ENCODE assay signal across 26 mouse cellular contexts in the genomic region with DNA sequence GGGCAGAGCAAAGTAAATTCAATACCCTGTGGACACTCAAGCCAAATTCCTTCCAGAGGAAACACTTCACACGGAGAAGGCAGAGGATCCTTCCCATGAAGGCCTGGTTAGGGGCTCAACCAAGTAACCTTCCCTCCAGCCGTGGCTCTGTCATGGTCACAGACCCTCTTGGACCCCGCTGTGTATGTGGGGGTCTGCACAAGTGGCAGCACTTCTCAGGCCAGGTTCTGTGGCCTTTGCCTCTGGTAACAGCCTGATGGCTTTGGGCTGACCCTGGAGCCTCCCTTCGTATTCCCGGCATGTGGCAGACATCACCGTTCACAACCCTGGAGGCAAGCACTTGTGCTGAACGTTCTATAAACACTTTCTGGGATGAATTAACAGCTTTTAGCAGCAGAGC. TPM values are rescaled to one million over a fixed set of nuclear protein-coding genes. Genes with fewer than 3 reads are reported as not detected.
DNase-seq lines count a peak whose midpoint lies in the region; ATAC-seq and TF ChIP-seq lines count a peak whose summit lies in the region.
"Had no signal": no experiment of that assay in that cellular context is flagged by ENCODE, and none has a peak within 500 bp of the region (broad histone marks: within the 10 kb centered on the region; RNA-seq: fewer than 3 reads in every experiment).

No protein-coding gene starts in this region.

- H3K36me3 ChIP-seq in intestine, embryonic 14.5 days (ENCODE audit: control insufficient read depth, insufficient read depth, low read length), result no peaks in the 10 kb centered on the region
- no peaks in the 10 kb centered on the region for H3K36me3 ChIP-seq in intestine, postnatal 0 days (ENCODE audit: control insufficient read depth, insufficient read depth)
- H3K36me3 ChIP-seq in limb, embryonic 10.5 days, result no peaks in the 10 kb centered on the region
- no peaks in the 10 kb centered on the region for H3K36me3 ChIP-seq in stomach, embryonic 14.5 days (ENCODE audit: control insufficient read depth, insufficient read depth, low read length)
- H3K36me3 ChIP-seq: embryonic facial prominence, embryonic 10.5 days; embryonic facial prominence, embryonic 13.5 days; heart, embryonic 13.5 days; hindbrain, embryonic 12.5 days; hindbrain, embryonic 15.5 days had no signal

- H3K27ac ChIP-seq in intestine, embryonic 14.5 days (ENCODE audit: low read depth), result peak overlapping the region; percentile 49
- H3K27ac ChIP-seq in intestine, postnatal 0 days (ENCODE audit: low read depth, low read length), result no peak overlapping the region
- H3K27ac ChIP-seq in limb, embryonic 10.5 days, result peak overlapping the region; percentile 30; the same call in 1 of the 2 replicates
- H3K27ac ChIP-seq in stomach, embryonic 14.5 days (ENCODE audit: low read length), result 0 out of 2 replicates have a peak overlapping the region, but pooled peaks have one; percentile 15
- H3K27ac ChIP-seq in left cerebral cortex, adult 2 months, result no peak overlapping the region
- H3K27ac ChIP-seq: embryonic facial prominence, embryonic 10.5 days; embryonic facial prominence, embryonic 13.5 days; forebrain, embryonic 13.5 days; heart, embryonic 13.5 days; hindbrain, embryonic 12.5 days; hindbrain, embryonic 15.5 days had no signal

- H3K27me3 ChIP-seq in intestine, embryonic 14.5 days (replicated peaks; ENCODE audit: control insufficient read depth, insufficient read depth, low read length), result no peaks in the 10 kb centered on the region
- H3K27me3 ChIP-seq in intestine, postnatal 0 days (replicated peaks; ENCODE audit: control insufficient read depth, insufficient read depth, low read length), result no peaks in the 10 kb centered on the region
- no peaks in the 10 kb centered on the region for H3K27me3 ChIP-seq in limb, embryonic 10.5 days (ENCODE audit: low read depth, poor library complexity, severe bottlenecking)
- H3K27me3 ChIP-seq in stomach, embryonic 14.5 days (ENCODE audit: control insufficient read depth, insufficient read depth, low read length), result no peaks in the 10 kb centered on the region
- H3K27me3 ChIP-seq: embryonic facial prominence, embryonic 13.5 days; forebrain, embryonic 13.5 days; heart, embryonic 13.5 days; hindbrain, embryonic 12.5 days; hindbrain, embryonic 15.5 days had no signal

- intact Hi-C loops in left cerebral cortex, adult 2 months (cut with DNase I), result no loop called here

- no peak for TF ChIP-seq CTCF in intestine, postnatal 0 days (IDR thresholded peaks at IDR 0.05; ENCODE audit: low read depth)
- TF ChIP-seq CTCF in left cerebral cortex, adult 2 months (IDR thresholded peaks at IDR 0.05), result no peak

- H3K4me3 ChIP-seq in intestine, embryonic 14.5 days (ENCODE audit: low read depth, low read length), result no peak overlapping the region
- no peak overlapping the region for H3K4me3 ChIP-seq in intestine, postnatal 0 days (ENCODE audit: low read depth, low read length)
- no peak overlapping the region for H3K4me3 ChIP-seq in limb, embryonic 10.5 days
- H3K4me3 ChIP-seq in stomach, embryonic 14.5 days (ENCODE audit: low read depth, low read length), result no peak overlapping the region
- no peak overlapping the region for H3K4me3 ChIP-seq in left cerebral cortex, adult 2 months
- H3K4me3 ChIP-seq: embryonic facial prominence, embryonic 10.5 days; embryonic facial prominence, embryonic 13.5 days; erythroblast, embryonic 14.5 days; forebrain, embryonic 13.5 days; heart, embryonic 13.5 days; hindbrain, embryonic 12.5 days; hindbrain, embryonic 15.5 days had no signal

- WGBS in intestine, embryonic 14.5 days, result 41% methylated on average over 7 of the region's 7 CpGs
- 59% methylated on average over 7 of the region's 7 CpGs for WGBS in intestine, postnatal 0 days
- 67% methylated on average over 7 of the region's 7 CpGs for WGBS in limb, embryonic 10.5 days
- WGBS in stomach, embryonic 14.5 days, result 44% methylated on average over 7 of the region's 7 CpGs

- peaks cover 8% of the 10 kb centered on the region for H3K4me1 ChIP-seq in intestine, embryonic 14.5 days (replicated peaks; ENCODE audit: control insufficient read depth, insufficient read depth, low read length)
- H3K4me1 ChIP-seq in intestine, postnatal 0 days (replicated peaks; ENCODE audit: control insufficient read depth, insufficient read depth, low read length), result no peaks in the 10 kb centered on the region
- 0 out of 2 replicates have a peak, but pooled peaks cover 9% of the 10 kb centered on the region for H3K4me1 ChIP-seq in limb, embryonic 10.5 days
- 0 out of 2 replicates have a peak, but pooled peaks cover 6% of the 10 kb centered on the region for H3K4me1 ChIP-seq in stomach, embryonic 14.5 days (ENCODE audit: control insufficient read depth, insufficient read depth, low read length)
- H3K4me1 ChIP-seq: forebrain, embryonic 13.5 days; heart, embryonic 13.5 days; hindbrain, embryonic 12.5 days; hindbrain, embryonic 15.5 days had no signal

- no peak overlapping the region for H3K4me2 ChIP-seq in intestine, embryonic 14.5 days (ENCODE audit: low read length)
- no peak overlapping the region for H3K4me2 ChIP-seq in intestine, postnatal 0 days (replicated peaks; ENCODE audit: low read depth)
- H3K4me2 ChIP-seq in stomach, embryonic 14.5 days (replicated peaks; ENCODE audit: low read depth, low read length), result no peak overlapping the region
- H3K4me2 ChIP-seq: embryonic facial prominence, embryonic 13.5 days; forebrain, embryonic 13.5 days; heart, embryonic 13.5 days; hindbrain, embryonic 12.5 days; hindbrain, embryonic 15.5 days had no signal

- no peak overlapping the region for H3K9ac ChIP-seq in intestine, embryonic 14.5 days (ENCODE audit: low read length)
- H3K9ac ChIP-seq in intestine, postnatal 0 days (ENCODE audit: low read depth, low read length), result no peak overlapping the region
- no peak overlapping the region for H3K9ac ChIP-seq in stomach, embryonic 14.5 days (replicated peaks; ENCODE audit: low read depth, low read length)
- H3K9ac ChIP-seq: embryonic facial prominence, embryonic 13.5 days; forebrain, embryonic 13.5 days; heart, embryonic 13.5 days; hindbrain, embryonic 12.5 days; hindbrain, embryonic 15.5 days had no signal

- ATAC-seq in intestine, embryonic 14.5 days (replicated peaks; ENCODE audit: low FRiP score, low TSS enrichment, low read depth), result no peak
- ATAC-seq in intestine, postnatal 0 days, result no peak
- no peak for ATAC-seq in stomach, embryonic 14.5 days (ENCODE audit: insufficient number of reproducible peaks, insufficient read depth, low FRiP score, low read depth)
- ATAC-seq: CD4-positive, CD25-positive, alpha-beta regulatory T cell, adult 4 months; forebrain, embryonic 13.5 days; forebrain, embryonic 16.5 days had no signal

- peak; percentile 54 for DNase-seq in intestine, embryonic 14.5 days (ENCODE audit: low spot score)
- DNase-seq in limb, embryonic 10.5 days (ENCODE audit: low spot score), result no peak
- no peak for DNase-seq in left cerebral cortex, adult 2 months (ENCODE audit: extremely low spot score in 1 of 2, low spot score in 2 of 2)
- no peak for DNase-seq in liver
- DNase-seq: adrenal gland, adult 2 months; adrenal gland, postnatal 14 days; cerebellum, adult 11-12 months; cerebellum, adult 8-10 months; cerebellum, postnatal 10 days; cerebellum, postnatal 36 days; embryo, embryonic 11 days; gastrocnemius, postnatal 10 days; heart, postnatal 14 days had no signal

- H3K9me3 ChIP-seq in intestine, embryonic 14.5 days (ENCODE audit: control insufficient read depth, low read length), result no peaks in the 10 kb centered on the region
- H3K9me3 ChIP-seq in intestine, postnatal 0 days (ENCODE audit: control insufficient read depth), result no peaks in the 10 kb centered on the region
- H3K9me3 ChIP-seq in limb, embryonic 10.5 days (replicated peaks), result no peaks in the 10 kb centered on the region
- H3K9me3 ChIP-seq in stomach, embryonic 14.5 days (ENCODE audit: control insufficient read depth, low read depth, low read length), result no peaks in the 10 kb centered on the region
- H3K9me3 ChIP-seq: embryonic facial prominence, embryonic 10.5 days; embryonic facial prominence, embryonic 13.5 days; forebrain, embryonic 13.5 days; heart, embryonic 13.5 days; hindbrain, embryonic 12.5 days; hindbrain, embryonic 15.5 days had no signal

RNA-seq across cellular contexts. Expression of a gene that starts 14.3 kb away (rescaled TPM):
- 0.41 and 0.56 TPM in 2 replicates for polyA plus RNA-seq in intestine, embryonic 14.5 days (2014; fragmentation: Nextera tagmentation; extraction: Ambion mirVana)
- 0.96 and 1.3 TPM in 2 replicates for polyA plus RNA-seq in intestine, postnatal 0 days (2015; fragmentation: Nextera tagmentation; extraction: Ambion mirVana)
- polyA plus RNA-seq in limb, embryonic 10.5 days (2016; fragmentation: Nextera tagmentation; extraction: Ambion mirVana), result 0.11 and 0.81 TPM in 2 replicates
- polyA plus RNA-seq in stomach, embryonic 14.5 days (2014; fragmentation: Nextera tagmentation; extraction: Ambion mirVana), result 1.1 and 1.5 TPM in 2 replicates
- 1 to 10 TPM in 1 of 2 experiments, under 1 TPM in 1; 0.97 to 2.0 TPM for total RNA-seq in left cerebral cortex, adult 2 months (2021)
- total RNA-seq: granulocyte monocyte progenitor cell, adult 5-6 weeks; MEL had no signal
- polyA plus RNA-seq: CD4-positive, CD25-positive, alpha-beta regulatory T cell, adult 4 months; erythroblast, embryonic 14.5 days had no signal

Comparison
In these comparisons a context has a peak if more than half of its experiments do, and no peak if none do; other contexts are left out.
1. H3K27ac ChIP-seq: peak in intestine, embryonic 14.5 days (single experiment), limb, embryonic 10.5 days (single experiment) and stomach, embryonic 14.5 days (single experiment); none in intestine, postnatal 0 days (single experiment) and left cerebral cortex, adult 2 months (single experiment).